Mouse (Mus musculus) intestine, embryonic 14.5 days (tissue): Measurements from ENCODE around the gene Ccdc47. TPM values are rescaled to one million over a fixed set of nuclear protein-coding genes. Genes with fewer than 3 reads are reported as not detected.

ENCODE experiments used
- ATAC-seq: fragments of 200-750 bp; cut with Nextera tagmentation; replicated peaks from 2 replicates; pipeline ENCODE4 v1.8.0; 2017; ENCODE audit warnings: low read depth, moderate number of reproducible peaks, moderate TSS enrichment, moderate library complexity; ENCODE audit not compliant: low FRiP score, low TSS enrichment
- DNase-seq: peaks from one replicate; pipeline ENCODE4 v3.0.0-alpha.2; 2018; ENCODE audit warnings: low spot score
- H3K27ac ChIP-seq: fragments of 300-500 bp; sonication (generic); 2 replicates; pipeline ENCODE4 v1.5.1; 2014; ENCODE audit warnings: low read depth, mild to moderate bottlenecking, control low read depth
- H3K27me3 ChIP-seq: fragments of 300-500 bp; sonication (generic); replicated peaks from 2 replicates; pipeline ENCODE4 v1.6.1; 2014; ENCODE audit warnings: low read length, control low read depth; ENCODE audit not compliant: control insufficient read depth, insufficient read depth
- H3K36me3 ChIP-seq: fragments of 300-500 bp; sonication (generic); 2 replicates; pipeline ENCODE4 v1.6.1; 2014; ENCODE audit warnings: low read length, control low read depth; ENCODE audit not compliant: control insufficient read depth, insufficient read depth
- H3K4me1 ChIP-seq: fragments of 300-500 bp; sonication (generic); replicated peaks from 2 replicates; pipeline ENCODE4 v1.6.1; 2014; ENCODE audit warnings: low read length, control low read depth, mixed read lengths; ENCODE audit not compliant: control insufficient read depth, insufficient read depth
- H3K4me2 ChIP-seq: fragments of 300-500 bp; sonication (generic); 2 replicates; pipeline ENCODE4 v1.6.1; 2014; ENCODE audit warnings: low read length
- H3K4me3 ChIP-seq: fragments of 300-500 bp; sonication (generic); 2 replicates; pipeline ENCODE4 v1.5.1; 2014; ENCODE audit warnings: low read depth, low read length, control low read depth, mixed read lengths
- H3K9ac ChIP-seq: fragments of 300-500 bp; sonication (generic); 2 replicates; pipeline ENCODE4 v1.6.1; 2014; ENCODE audit warnings: mild to moderate bottlenecking, low read length
- H3K9me3 ChIP-seq: fragments of 300-500 bp; sonication (generic); 2 replicates; pipeline ENCODE4 v1.6.1; 2016; ENCODE audit warnings: low read length, control low read depth; ENCODE audit not compliant: control insufficient read depth
- WGBS: fragments of 180-500 bp; shearing (Covaris S2); extraction: QIAGEN DNeasy Blood & Tissue Kit; methylation state at CpG from one replicate; pipeline ENCODE4 v1.1.7; 2014; 5-methylcytosine and 5-hydroxymethylcytosine counted together
- polyA plus RNA-seq: library from polyadenylated mRNA; unstranded; fragments of >200 nt; fragmentation: Nextera tagmentation; extraction: Ambion mirVana; gene quantifications from 2 replicates; pipeline ENCODE4 v1.2.1, GENCODE M21; 2014

The Ccdc47 gene
- polyA plus RNA-seq, 1 experiment from 2014 or later: 64.4 TPM

DNA sequence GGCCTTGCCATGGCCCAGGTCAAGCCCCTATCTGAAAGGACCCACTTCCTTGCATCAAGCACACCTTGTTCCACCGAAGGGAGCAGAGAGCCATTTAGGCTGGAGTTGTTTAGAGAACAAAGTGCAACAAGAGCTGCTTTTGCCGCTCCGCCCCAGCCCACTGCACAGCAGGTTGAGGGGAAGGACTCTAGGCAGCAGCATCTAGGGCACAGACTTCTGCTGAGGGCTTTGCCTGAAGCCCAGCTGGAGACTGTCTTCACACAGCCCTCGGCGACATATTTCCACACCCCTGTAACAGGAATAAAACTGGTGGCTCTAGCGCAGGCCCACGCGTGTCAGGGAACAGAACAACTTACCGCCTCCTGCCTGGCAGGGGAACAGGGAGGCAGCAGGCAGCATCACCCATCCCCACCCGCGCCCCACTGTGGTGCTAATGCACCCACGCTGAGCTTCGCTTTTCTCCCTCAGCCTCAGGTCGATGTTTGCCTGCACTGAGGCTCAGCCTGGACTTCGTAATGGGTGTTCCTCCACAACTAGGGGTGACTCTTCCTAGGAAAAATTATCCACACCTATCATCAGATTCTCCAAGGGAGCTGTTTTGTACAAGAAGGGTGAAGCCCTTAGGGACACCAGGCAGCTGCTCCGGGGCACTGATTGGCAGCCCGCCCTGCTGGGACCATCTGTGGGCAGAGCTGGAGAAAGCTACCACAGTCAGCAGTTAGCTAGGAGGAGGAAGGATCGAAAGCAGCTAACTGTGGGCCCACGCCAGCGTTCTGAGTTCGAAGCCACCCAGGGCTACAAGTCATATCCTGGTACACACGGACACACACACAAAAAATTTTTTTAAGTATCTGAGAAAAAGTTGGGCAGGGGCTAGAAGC is 55.1 kb downstream of the Ccdc47 start, which contains the start of the genes Gm10840 and Limd2:
Gm10840 (plus strand) TSS at position 10 of the 881 bp plus-strand sequence.
Limd2 (minus strand) TSS at position 20 of the 881 bp plus-strand sequence.
- Histone ChIP-seq H3K9ac (peak within 1 kb of the TSS; percentile 95), H3K36me3 (peaks cover 36% of the 10 kb centered on the region)
- no peak for ATAC-seq

DNA sequence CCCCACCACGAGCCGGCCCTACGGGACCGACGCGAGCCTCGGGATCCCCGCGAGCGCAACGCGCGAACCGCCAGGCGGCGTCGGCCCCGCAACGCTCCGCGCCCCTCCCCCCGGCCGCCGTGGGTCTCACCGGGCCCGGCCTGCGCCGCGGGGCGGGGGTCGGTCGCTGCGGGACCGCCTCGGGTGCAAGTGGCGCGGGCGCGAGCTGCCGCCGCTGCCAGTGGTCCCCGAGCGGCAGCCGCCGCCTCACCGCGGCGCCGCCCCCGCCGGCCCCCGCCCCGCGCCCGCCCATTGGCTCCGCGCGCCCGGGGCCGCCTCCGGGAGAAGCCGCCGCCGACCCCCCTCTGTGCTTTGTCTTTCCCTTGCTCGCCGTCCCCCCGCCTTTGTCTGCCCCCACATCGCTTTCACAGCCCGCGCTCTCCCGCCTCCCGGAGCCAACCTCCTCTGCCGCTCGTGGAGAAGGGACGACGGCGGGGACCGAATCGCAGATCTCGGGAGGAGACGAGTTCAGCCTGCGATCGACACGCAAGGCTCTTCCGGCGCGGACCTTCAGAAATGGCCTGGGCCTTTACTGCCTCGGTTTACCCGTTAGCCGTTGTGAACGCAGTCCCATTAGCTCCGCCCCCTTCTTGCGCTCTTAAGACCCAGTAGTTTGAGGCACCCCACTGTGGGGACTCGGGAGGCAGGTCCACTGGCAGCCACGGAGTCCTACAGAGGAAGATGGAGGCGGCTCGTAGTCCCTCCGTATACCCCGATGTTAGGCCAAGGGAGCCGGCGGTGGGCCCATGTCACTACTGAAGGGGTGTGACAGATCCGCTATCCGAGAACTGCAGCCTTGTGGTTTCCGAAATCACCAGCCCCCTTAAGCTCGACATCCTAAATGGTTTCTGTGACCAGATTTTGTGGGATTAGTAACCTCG is 56.0 kb downstream of the Ccdc47 start:
- under 1% methylated on average over 82 of the region's 106 CpGs for WGBS

More for the DNA sequence above, 55.1 kb downstream of the Ccdc47 start, which contains the start of the genes Gm10840 and Limd2:
- WGBS: 31% methylated on average over 22 of the region's 22 CpGs
- Histone ChIP-seq H3K4me2 (peak within 1 kb of the TSS; percentile 85), H3K4me3 (peak within 1 kb of the TSS; percentile 75), H3K27me3 (no peaks in the 10 kb centered on the region), H3K4me1 (peaks cover 23% of the 10 kb centered on the region), H3K27ac (peak within 1 kb of the TSS; percentile 96), H3K9me3 (no peaks in the 10 kb centered on the region)
- no peak for DNase-seq

DNA sequence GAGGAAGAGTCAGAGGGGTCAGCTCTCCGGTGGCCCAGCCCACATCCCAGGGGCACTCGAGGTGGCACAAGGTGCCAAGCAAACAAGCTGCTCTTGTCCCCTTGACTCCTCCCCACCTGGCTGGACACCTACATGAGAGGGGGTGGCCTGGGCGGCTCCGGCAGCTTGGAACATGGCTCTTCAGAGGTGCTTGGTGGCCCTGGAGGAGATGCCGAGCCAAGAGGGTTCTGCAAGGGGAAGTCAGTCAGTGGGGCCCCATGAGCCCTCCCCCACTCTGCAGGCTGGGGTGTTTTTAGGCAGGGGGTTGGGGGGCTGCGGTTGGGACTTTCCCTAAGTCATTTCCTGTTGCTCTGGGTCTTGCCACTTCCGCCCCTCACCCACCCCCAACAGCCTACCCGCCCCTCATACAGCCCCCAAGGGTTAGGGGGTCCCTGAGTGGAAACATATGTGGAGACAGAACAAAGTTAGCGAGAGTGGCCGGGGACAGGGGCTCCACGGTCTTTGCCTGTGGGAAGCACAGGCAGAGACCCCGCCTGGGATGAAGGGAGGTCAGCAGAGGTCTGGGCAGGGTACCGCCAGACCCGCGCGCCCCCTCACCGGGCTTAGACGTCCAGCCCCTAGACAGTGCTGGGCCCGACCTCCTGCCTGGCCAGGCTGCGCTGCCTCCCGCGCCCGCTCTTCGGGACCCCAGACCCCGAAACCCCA is 56.8 kb downstream of the Ccdc47 start:
- peaks cover 49% of the 10 kb centered on the region for H3K36me3 ChIP-seq
- H3K4me3 ChIP-seq: peak overlapping the region; percentile 75
- peak overlapping the region; percentile 85 for H3K4me2 ChIP-seq
- H3K27me3 ChIP-seq: no peaks in the 10 kb centered on the region
- peaks cover 23% of the 10 kb centered on the region for H3K4me1 ChIP-seq
- peak; percentile 78 for DNase-seq
- peak; percentile 41 for ATAC-seq
- H3K9ac ChIP-seq: peak overlapping the region; percentile 95
- H3K9me3 ChIP-seq: no peaks in the 10 kb centered on the region
- under 1% methylated on average over 25 of the region's 25 CpGs for WGBS
- H3K27ac ChIP-seq: peak overlapping the region; percentile 96

More for the DNA sequence above, 56.0 kb downstream of the Ccdc47 start:
- H3K27ac ChIP-seq: peak overlapping the region; percentile 96
- H3K9ac ChIP-seq: peak overlapping the region; percentile 95
- DNase-seq (peak; percentile 91), ATAC-seq (peak; percentile 71)
- H3K4me1 ChIP-seq: peaks cover 23% of the 10 kb centered on the region
- peak overlapping the region; percentile 85 for H3K4me2 ChIP-seq
- H3K9me3 ChIP-seq: no peaks in the 10 kb centered on the region
- peak overlapping the region; percentile 75 for H3K4me3 ChIP-seq
- peaks cover 41% of the 10 kb centered on the region for H3K36me3 ChIP-seq
- H3K27me3 ChIP-seq: no peaks in the 10 kb centered on the region

DNA sequence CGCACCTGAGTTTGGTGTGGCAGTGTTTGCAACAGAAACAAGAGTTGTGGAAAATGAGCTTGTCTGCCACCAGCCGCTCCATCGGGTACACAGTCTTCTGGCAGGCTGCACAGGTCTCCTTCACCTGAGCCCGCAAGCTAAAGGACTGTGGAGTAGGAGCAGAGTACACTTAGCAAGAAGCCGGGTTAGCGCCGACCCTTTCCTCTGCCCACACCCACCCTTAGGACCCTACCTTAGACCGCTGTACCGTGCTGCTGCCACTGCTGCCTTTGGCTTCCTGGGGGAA is 57.3 kb downstream of the Ccdc47 start:
- ATAC-seq: peak; percentile 20; the same call in 1 of the 2 replicates
- peaks cover 50% of the 10 kb centered on the region for H3K36me3 ChIP-seq

DNA sequence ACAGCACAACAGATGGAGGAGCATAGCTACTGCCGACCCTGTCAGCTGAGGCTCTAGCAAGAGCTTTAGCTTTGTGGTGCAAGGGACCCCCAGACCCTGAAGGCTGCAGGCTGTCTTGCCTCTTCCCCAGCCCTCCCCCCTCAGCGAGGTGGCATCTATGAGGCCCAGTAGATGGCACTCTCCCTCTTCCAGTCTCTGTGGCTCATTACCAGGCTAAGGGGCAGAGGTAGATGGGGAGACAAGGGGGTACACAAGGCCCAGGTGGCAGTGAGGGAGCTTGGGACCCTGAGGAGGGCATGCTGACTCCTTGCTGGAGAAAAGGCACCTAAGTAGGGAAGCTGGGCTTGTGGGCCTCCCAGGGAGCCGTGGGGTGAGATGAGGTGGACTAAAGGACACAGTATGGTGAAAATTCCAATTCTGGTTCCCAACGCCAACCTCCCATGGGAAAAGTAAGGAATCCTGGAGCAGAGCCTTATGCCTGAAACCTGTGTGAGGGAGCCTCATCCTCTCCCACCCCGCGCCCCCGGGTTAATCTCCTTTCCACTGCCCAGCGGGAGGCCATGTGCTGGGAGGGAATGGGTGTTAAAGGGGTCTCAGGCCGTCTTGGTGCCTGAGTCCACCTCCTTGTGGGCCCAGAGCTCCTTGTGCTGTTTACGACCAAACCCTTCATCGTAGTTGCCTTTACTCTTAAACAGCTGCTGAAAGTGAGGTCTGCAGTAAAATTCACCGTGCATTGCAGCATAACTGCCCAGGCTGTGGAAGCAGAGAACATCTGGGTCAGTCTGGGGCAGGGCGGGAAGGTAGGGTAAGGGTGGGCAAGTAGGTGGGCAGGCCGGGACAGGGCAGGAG is 57.8 kb downstream of the Ccdc47 start:
- peaks cover 50% of the 10 kb centered on the region for H3K36me3 ChIP-seq
- H3K4me1 ChIP-seq: peaks cover 23% of the 10 kb centered on the region
- H3K9ac ChIP-seq: peak overlapping the region; percentile 95
- H3K4me2 ChIP-seq: peak overlapping the region; percentile 85
- DNase-seq (no peak), ATAC-seq (no peak)
- no peaks in the 10 kb centered on the region for H3K9me3 ChIP-seq
- H3K27me3 ChIP-seq: no peaks in the 10 kb centered on the region
- H3K4me3 ChIP-seq: peak overlapping the region; percentile 75; the same call in 1 of the 2 replicates
- H3K27ac ChIP-seq: peak overlapping the region; percentile 96; the same call in 1 of the 2 replicates
- WGBS: 59% methylated on average over 14 of the region's 14 CpGs

More for the DNA sequence above, 57.3 kb downstream of the Ccdc47 start:
- Histone ChIP-seq H3K9ac (peak overlapping the region; percentile 95), H3K9me3 (no peaks in the 10 kb centered on the region), H3K4me3 (peak overlapping the region; percentile 75), H3K27me3 (no peaks in the 10 kb centered on the region), H3K4me1 (peaks cover 23% of the 10 kb centered on the region), H3K27ac (peak overlapping the region; percentile 96), H3K4me2 (peak overlapping the region; percentile 85)
- WGBS: 31% methylated on average over 9 of the region's 9 CpGs
- DNase-seq: peak; percentile 70

DNA sequence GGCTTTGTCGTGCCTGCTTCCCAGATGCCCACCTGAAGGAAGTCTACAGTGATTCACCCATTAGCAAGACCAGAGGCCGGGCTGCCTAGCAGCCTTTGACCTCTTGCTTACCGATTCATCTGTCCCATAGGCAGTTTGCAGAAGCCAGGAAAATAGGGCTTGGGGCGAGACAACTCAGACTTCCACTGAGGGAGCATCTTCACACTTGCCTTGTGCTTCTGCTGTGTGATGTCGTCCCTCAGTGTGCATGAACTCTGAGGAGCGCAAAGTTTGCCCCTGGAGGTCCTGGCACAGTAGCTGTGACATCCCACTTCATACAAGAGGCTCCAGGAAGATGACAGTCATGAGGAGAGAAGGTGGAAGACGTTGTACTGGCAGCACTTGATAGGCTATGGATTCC is 59.0 kb downstream of the Ccdc47 start:
- no peak for ATAC-seq
- DNase-seq: no peak
- H3K9ac ChIP-seq: no peak overlapping the region
- no peaks in the 10 kb centered on the region for H3K27me3 ChIP-seq
- H3K36me3 ChIP-seq: peaks cover 59% of the 10 kb centered on the region
- no peak overlapping the region for H3K4me3 ChIP-seq
- peaks cover 23% of the 10 kb centered on the region for H3K4me1 ChIP-seq
- no peak overlapping the region for H3K4me2 ChIP-seq
- no peak overlapping the region for H3K27ac ChIP-seq
- 84% methylated on average over 7 of the region's 7 CpGs for WGBS
- H3K9me3 ChIP-seq: no peaks in the 10 kb centered on the region

DNA sequence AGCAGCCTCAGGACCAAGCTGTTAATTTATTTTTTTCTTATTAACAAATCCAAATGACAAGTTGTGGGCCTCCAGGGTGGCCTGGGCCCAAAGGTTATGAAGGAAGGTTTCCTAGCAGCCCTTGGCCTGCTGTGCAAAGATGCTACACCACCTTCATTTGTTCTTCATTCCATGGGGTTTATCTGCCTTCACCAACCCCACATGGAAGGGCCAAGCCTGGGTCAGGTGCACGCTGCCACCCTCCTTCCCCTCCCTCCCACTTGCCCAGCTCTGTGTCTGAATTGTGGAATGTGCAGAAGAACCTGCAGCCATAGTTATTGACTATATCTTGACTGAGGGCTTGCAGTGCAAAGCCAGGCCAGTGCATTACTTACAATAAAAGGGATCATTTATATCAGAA is 59.9 kb downstream of the Ccdc47 start:
- H3K4me2 ChIP-seq: no peak overlapping the region
- ATAC-seq: no peak
- peaks cover 18% of the 10 kb centered on the region for H3K4me1 ChIP-seq
- peaks cover 66% of the 10 kb centered on the region for H3K36me3 ChIP-seq
- H3K4me3 ChIP-seq: no peak overlapping the region
- DNase-seq: no peak
- H3K9ac ChIP-seq: no peak overlapping the region
- no peak overlapping the region for H3K27ac ChIP-seq
- H3K27me3 ChIP-seq: no peaks in the 10 kb centered on the region
- no peaks in the 10 kb centered on the region for H3K9me3 ChIP-seq
- WGBS: 65% methylated on average over 1 of the region's 1 CpGs
